Mouse (Mus musculus): ENCODE data around the gene Osbpl2.

DNA sequence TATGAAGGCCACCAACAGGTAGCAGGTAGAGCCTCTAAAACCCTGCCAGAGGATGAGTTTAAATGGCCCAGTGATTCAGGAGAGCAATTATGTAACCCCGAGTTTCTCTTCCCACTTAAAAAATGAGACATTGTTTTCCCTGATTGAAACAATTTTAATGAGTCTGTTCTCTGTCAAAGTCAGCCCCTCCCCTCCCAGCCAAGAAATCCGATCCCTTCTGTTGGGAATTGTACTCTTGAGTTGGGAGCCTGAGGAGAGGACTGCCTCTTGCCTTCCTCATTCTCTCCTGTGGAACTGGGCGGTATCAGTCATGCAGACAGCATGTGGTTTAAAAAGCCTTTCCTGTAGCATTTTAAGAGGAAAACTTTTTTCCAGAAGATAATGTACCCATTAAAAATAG is 34.5 kb upstream of the Osbpl2 start:
- no peak for TF ChIP-seq CTCF (IDR thresholded peaks at IDR 0.05; ENCODE audit: low read depth, low read length)
- TF ChIP-seq POLR2A (IDR thresholded peaks at IDR 0.05; ENCODE audit: extremely low read depth, insufficient read depth, low read length) = no peak

Data from liver, adult 2 months (tissue).